Mouse (Mus musculus): Measurements from ENCODE around the gene Olfr352. TPM values are rescaled to one million over a fixed set of nuclear protein-coding genes. Genes with fewer than 3 reads are reported as not detected.

Olfr352 gene
- not detected for total RNA-seq (2021)
- long read RNA-seq, experiment 1, result 0 reads
- long read RNA-seq, experiment 2, result 0 reads

DNA sequence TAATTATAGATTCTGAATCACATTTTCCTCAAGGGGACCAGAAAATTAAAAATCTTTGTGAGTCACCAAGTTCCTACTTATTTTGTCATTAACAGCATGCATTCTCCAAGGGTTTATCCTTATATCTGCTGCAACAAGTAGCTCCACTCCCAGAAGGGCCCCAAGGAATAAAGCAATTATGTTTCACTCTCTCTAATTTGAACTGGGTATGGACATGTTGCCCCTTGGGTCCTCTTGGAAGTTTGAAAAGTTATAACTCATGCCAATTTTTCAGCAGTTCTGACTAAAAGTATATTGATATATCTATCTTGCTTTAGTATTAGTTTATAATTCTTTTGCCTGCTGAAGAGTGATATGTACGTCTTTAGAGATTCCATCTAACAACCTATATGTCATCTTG lies at the start of gene Olfr352:
Olfr352 (plus strand) TSS at position 301 of the 400 bp plus-strand sequence.
- DNase-seq, result no peak

DNA sequence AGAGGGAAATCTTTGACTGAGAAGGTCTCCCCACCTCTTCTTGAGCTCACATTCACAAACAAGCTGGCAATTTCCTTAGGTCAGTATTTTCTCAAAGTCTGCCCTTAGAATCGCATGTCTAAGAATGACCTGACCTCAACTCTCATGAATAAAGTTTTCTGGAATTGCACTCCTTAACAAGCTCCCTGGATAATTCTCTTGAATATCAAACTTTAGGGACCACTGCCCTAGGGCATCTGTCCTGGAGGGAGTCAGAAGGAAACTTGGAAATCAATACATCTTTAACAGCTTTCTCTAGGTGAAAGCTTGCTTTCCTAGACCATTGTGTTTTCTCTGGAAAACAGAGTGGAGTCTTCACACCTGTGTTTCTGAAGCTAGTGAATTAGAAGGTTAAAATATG lies 22.2 kb upstream of the Olfr352 start, which contains the start of gene Olfr350:
Olfr350 (plus strand) TSS at position 301 of the 400 bp plus-strand sequence.
- no peak for DNase-seq

DNA sequence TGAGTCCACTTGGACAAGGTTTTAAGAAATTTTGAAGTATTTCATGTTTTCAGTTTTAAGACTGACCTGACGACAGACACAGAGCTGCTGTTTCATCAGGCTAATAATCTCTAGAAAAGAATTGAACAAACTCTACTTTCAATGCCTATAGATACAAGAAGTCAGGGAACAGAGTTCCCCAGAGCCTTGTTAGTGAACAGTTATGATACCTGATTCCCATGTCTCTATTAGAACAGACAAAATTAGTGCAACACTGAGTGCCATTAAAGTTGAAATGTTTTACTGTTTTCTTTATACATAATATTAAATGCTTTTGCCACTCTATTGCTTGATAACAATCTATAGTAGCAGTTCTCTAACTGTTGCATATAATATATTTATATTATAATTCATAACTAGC lies 5.7 kb upstream of the Olfr352 start, which contains the start of gene Olfr351:
Olfr351 (minus strand) TSS at position 101 of the 400 bp plus-strand sequence.
- no peak for DNase-seq

DNA sequence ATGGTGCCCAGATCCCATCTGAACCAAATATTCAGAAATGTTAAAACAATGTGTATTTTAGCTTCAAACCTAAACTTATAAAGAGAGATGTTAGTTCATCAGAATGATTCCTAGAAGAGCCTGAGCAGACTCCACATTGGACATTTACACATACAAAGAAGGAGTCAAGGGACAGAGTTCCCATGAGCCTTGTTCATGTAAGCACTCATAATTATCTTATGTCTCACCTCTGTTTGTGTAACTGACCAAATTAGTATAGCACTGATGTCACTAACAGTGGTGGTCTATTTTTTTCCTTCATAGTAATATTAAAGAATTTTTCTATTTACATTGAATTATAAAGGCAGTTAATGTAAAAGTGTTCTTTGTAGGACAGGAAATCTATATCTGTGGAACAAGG lies 24.6 kb downstream of the Olfr352 start, which contains the start of gene Olfr353:
Olfr353 (minus strand) TSS at position 101 of the 400 bp plus-strand sequence.
- no peak for DNase-seq

DNA sequence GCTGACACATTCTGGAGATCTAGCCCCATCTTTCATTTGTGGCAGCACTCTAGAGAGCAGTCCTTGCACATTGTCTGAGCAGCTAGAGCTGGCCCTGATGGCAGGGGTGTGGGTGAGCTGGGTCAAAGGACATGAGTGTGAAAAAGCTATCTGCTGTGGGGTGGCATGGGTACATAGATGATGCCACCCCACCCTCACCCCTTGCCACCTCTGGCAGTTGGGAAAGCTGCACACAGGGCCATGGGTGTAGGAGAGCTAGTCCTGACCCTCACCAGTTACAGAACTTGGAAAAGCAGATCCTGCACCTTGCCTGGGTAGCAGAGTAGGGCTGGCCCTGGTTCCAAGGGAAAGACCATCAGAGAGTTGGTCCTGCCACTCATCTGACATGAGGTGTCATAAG lies 28.9 kb downstream of the Olfr352 start:
- DNase-seq, result no peak

DNA sequence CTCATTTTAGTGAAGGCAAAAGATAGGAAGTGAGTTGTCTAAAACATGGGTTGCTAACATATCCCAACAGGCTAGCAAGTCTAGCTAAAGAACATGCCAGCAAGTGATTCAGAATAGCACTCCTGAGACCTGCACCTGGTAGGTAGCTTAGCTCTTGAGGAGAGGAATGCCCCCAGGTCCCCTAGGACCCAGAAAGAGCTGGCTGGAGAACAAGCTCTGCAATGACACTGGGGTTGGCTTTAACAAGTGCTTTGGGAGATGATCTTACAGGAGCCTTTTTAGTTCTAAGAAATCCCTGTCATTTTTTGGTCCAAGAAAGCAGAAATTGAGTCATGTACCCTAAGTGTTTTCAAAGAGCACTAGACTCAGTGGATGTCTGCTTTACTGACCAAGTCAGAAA lies 37.1 kb downstream of the Olfr352 start, which contains the start of gene Olfr354:
Olfr354 (plus strand) TSS at position 301 of the 400 bp plus-strand sequence.
- DNase-seq, result no peak

Other genes with a start within 250 kb of the Olfr352 start
- gene Olfr345, start 228.4 kb upstream of the Olfr352 start, total RNA-seq (2021), result not detected
- gene Olfr346, start 182.7 kb upstream of the Olfr352 start, total RNA-seq (2021), result not detected
- gene Olfr347, start 136.6 kb upstream of the Olfr352 start, total RNA-seq (2021), result not detected
- not detected for gene Olfr348, start 84.2 kb upstream of the Olfr352 start, total RNA-seq (2021)
- not detected for gene Olfr50, start 77.9 kb upstream of the Olfr352 start, total RNA-seq (2021)
- not detected for gene Olfr3, start 51.4 kb upstream of the Olfr352 start, total RNA-seq (2021)
- gene Olfr350, start 22.1 kb upstream of the Olfr352 start, total RNA-seq (2021), result not detected
- not detected for gene Olfr351, start 5.8 kb upstream of the Olfr352 start, total RNA-seq (2021)
- gene Olfr353, start 24.5 kb downstream of the Olfr352 start, total RNA-seq (2021), result not detected
- gene Olfr354, start 37.2 kb downstream of the Olfr352 start, total RNA-seq (2021), result not detected
- not detected for gene Olfr355, start 60.4 kb downstream of the Olfr352 start, total RNA-seq (2021)
- gene Olfr356, start 68.7 kb downstream of the Olfr352 start, total RNA-seq (2021), result not detected
- not detected for gene Olfr357, start 125.4 kb downstream of the Olfr352 start, total RNA-seq (2021)
- not detected for gene Olfr358, start 140.9 kb downstream of the Olfr352 start, total RNA-seq (2021)
- gene Olfr360, start 197.3 kb downstream of the Olfr352 start, total RNA-seq (2021), result not detected
- gene Olfr361, start 220.8 kb downstream of the Olfr352 start, total RNA-seq (2021), result not detected
- not detected for gene Olfr362, start 249.4 kb downstream of the Olfr352 start, total RNA-seq (2021)

All from heart, adult 18-20 months (tissue).